13 mouse cellular contexts compared by ENCODE assay signal in genomic region chr6:112812884-112813283, GRCm38 (mm10).
"Had no signal": no experiment of that assay in that cellular context is flagged by ENCODE, and none has a peak within 500 bp of the region (broad histone marks: within the 10 kb centered on the region; RNA-seq: fewer than 3 reads in every experiment).

No protein-coding gene starts in this region.

- H3K4me1 ChIP-seq: liver, embryonic 15.5 days had no signal

- H3K4me2 ChIP-seq: liver, embryonic 11.5 days; liver, embryonic 15.5 days; stomach, embryonic 15.5 days had no signal

- H3K4me3 ChIP-seq: left cerebral cortex, adult 2 months; limb, embryonic 10.5 days; liver, embryonic 15.5 days; stomach, embryonic 15.5 days had no signal

- H3K27me3 ChIP-seq: liver, embryonic 15.5 days; stomach, embryonic 15.5 days had no signal

- DNase-seq: kidney, adult 8-10 months; kidney, postnatal 25 days; lung, adult 2 months; lung, postnatal 36 days; thymus, adult 2 months; thymus, postnatal 36 days had no signal

- H3K9ac ChIP-seq: liver, embryonic 15.5 days; stomach, embryonic 15.5 days had no signal

- ATAC-seq: intestine, postnatal 0 days; lung, postnatal 0 days had no signal

- H3K27ac ChIP-seq: left cerebral cortex, adult 2 months; limb, embryonic 10.5 days; liver, embryonic 15.5 days; stomach, embryonic 15.5 days had no signal

- H3K36me3 ChIP-seq: limb, embryonic 10.5 days; liver, embryonic 15.5 days; stomach, embryonic 15.5 days had no signal

- H3K9me3 ChIP-seq: limb, embryonic 10.5 days; liver, embryonic 15.5 days; stomach, embryonic 15.5 days had no signal
